Mouse (Mus musculus) midbrain, embryonic 12.5 days (tissue): ENCODE results near the gene Gpr183. TPM values are rescaled to one million over a fixed set of nuclear protein-coding genes. Genes with fewer than 3 reads are reported as not detected.

Experiments
- ATAC-seq: fragments of 200-750 bp; cut with Nextera tagmentation; 2 replicates; pipeline ENCODE4 v1.8.0; 2017; ENCODE audit warnings: low read depth, moderate TSS enrichment, moderate library complexity; ENCODE audit not compliant: low FRiP score
- H3K27ac ChIP-seq: fragments of 300-500 bp; sonication (generic); replicated peaks from 2 replicates; pipeline ENCODE4 v1.5.1; 2016; ENCODE audit warnings: mild to moderate bottlenecking
- H3K27me3 ChIP-seq: fragments of 300-500 bp; sonication (generic); 2 replicates; pipeline ENCODE4 v1.6.1; 2016; ENCODE audit warnings: mild to moderate bottlenecking
- H3K36me3 ChIP-seq: fragments of 300-500 bp; sonication (generic); 2 replicates; pipeline ENCODE4 v1.6.1; 2016
- H3K4me1 ChIP-seq: fragments of 300-500 bp; sonication (generic); 2 replicates; pipeline ENCODE4 v1.6.1; 2016
- H3K4me2 ChIP-seq: fragments of 300-500 bp; sonication (generic); replicated peaks from 2 replicates; pipeline ENCODE4 v1.6.1; 2016; ENCODE audit warnings: mild to moderate bottlenecking, moderate library complexity
- H3K4me3 ChIP-seq: fragments of 300-500 bp; sonication (generic); 2 replicates; pipeline ENCODE4 v1.5.1; 2016; ENCODE audit warnings: mild to moderate bottlenecking
- H3K9ac ChIP-seq: fragments of 300-500 bp; sonication (generic); replicated peaks from 2 replicates; pipeline ENCODE4 v1.6.1; 2016; ENCODE audit warnings: mild to moderate bottlenecking, moderate library complexity
- H3K9me3 ChIP-seq: fragments of 300-500 bp; sonication (generic); 2 replicates; pipeline ENCODE4 v1.6.1; 2016; ENCODE audit warnings: mild to moderate bottlenecking
- WGBS: fragments of 180-500 bp; shearing (Covaris S2); methylation state at CpG from one replicate; pipeline ENCODE4 v1.1.7; 2016; 5-methylcytosine and 5-hydroxymethylcytosine counted together
- polyA plus RNA-seq: library from polyadenylated mRNA; unstranded; fragments of >200 nt; fragmentation: Nextera tagmentation; extraction: Ambion mirVana; gene quantifications from 2 replicates; pipeline ENCODE4 v1.2.1, GENCODE M21; 2016

The Gpr183 gene
- polyA plus RNA-seq, 1 experiment from 2014 or later, result 1.2 TPM

DNA sequence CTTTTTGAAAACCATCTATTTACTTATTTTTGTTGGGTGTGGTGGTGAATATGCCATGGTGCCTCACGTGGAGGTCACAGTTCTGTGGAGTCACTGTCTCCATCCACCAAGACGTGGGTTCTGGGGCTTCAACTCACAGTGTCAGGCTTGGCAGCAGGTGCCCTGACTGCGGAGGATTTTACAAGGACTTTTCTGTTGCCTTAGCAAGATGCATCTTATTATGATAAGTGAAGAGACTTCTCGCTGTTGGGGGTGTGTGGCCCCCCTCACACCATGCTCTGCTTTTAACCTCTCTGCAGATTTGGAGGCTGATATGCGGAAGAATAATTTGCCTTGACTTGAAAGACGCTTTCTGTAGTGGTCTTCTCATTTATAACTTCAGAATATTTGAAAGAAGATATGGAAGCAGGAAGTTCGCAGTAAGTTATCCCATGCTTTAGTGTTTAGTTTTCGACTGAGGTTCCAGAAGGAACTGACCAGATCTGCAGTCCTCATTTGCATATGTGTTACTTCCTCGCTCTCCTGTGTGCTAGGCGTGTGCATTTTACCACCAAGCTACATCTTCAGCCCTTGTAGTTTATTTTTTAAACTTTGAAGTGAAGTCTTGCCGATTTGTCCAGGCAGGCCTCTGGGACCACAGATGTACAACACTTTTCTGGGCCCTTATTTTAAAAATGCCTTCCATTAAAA is 57.9 kb downstream of the Gpr183 start:
- ATAC-seq, result no peak
- 95% methylated on average over 11 of the region's 11 CpGs for WGBS
- no peak overlapping the region for H3K27ac ChIP-seq
- H3K9ac ChIP-seq, result no peak overlapping the region
- H3K27me3 ChIP-seq, result no peaks in the 10 kb centered on the region
- H3K4me1 ChIP-seq, result no peaks in the 10 kb centered on the region
- H3K9me3 ChIP-seq, result no peaks in the 10 kb centered on the region
- peaks cover 58% of the 10 kb centered on the region for H3K36me3 ChIP-seq
- no peak overlapping the region for H3K4me3 ChIP-seq
- H3K4me2 ChIP-seq, result no peak overlapping the region

DNA sequence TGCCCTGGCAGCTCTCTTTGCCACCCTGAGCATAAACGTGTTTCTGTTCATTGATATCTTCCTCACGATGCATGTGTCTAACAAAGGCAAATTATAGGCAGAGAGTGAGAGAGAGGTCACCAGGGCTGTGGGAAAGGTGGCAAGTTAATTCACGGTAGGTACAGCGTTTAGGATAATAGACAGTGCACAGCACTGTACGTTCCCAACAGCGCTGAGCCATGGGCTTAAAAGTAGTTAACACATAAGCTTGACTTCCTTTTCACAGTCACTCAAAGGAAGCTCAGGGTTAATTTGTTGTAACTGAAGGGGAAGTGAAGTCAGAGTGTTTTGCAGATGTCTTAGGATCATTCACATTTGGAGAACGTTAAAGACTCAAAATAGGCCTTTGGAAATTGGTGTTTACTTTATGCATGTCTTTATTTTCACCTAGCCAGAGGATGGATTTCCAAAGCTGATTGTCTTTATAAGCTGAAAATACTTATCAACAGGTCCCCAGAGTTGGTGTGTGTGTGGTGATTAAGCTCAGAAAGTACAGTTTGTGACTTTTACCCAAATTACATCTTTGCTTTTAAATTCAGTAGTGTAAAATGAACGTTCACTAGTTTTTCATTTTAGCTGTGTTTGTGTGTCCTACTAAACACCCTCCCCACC is 58.5 kb downstream of the Gpr183 start:
- H3K4me3 ChIP-seq, result no peak overlapping the region
- ATAC-seq, result no peak
- H3K36me3 ChIP-seq, result peaks cover 51% of the 10 kb centered on the region
- WGBS, result 93% methylated on average over 8 of the region's 8 CpGs
- no peak overlapping the region for H3K4me2 ChIP-seq
- no peaks in the 10 kb centered on the region for H3K27me3 ChIP-seq
- H3K9ac ChIP-seq, result no peak overlapping the region
- no peak overlapping the region for H3K27ac ChIP-seq
- no peaks in the 10 kb centered on the region for H3K9me3 ChIP-seq
- H3K4me1 ChIP-seq, result no peaks in the 10 kb centered on the region

GRCm38 (mm10) chr14:121904754-121905153 is 60.2 kb downstream of the Gpr183 start:
- no peak for ATAC-seq
- peaks cover 37% of the 10 kb centered on the region for H3K36me3 ChIP-seq
- H3K4me2 ChIP-seq, result no peak overlapping the region
- H3K9ac ChIP-seq, result no peak overlapping the region
- no peaks in the 10 kb centered on the region for H3K4me1 ChIP-seq
- H3K4me3 ChIP-seq, result no peak overlapping the region
- no peaks in the 10 kb centered on the region for H3K9me3 ChIP-seq
- H3K27ac ChIP-seq, result no peak overlapping the region
- H3K27me3 ChIP-seq, result no peaks in the 10 kb centered on the region
- WGBS, result 72% methylated on average over 3 of the region's 3 CpGs

- Histone ChIP-seq H3K27ac (no peak overlapping the region), H3K9me3 (no peaks in the 10 kb centered on the region), H3K36me3 (peaks cover 28% of the 10 kb centered on the region), H3K4me2 (no peak overlapping the region), H3K4me1 (no peaks in the 10 kb centered on the region), H3K9ac (no peak overlapping the region), H3K4me3 (no peak overlapping the region), H3K27me3 (no peaks in the 10 kb centered on the region)
- WGBS, result 93% methylated on average over 6 of the region's 7 CpGs
- ATAC-seq, result no peak
Observed at GRCm38 (mm10) chr14:121903381-121903876, 61.6 kb downstream of the Gpr183 start.

Other genes with a start within 250 kb of the Gpr183 start
- 5.4 and 5.5 TPM in 2 replicates for gene Dock9, start 167.4 kb downstream of the Gpr183 start, polyA plus RNA-seq
- gene Ubac2, start 86.6 kb downstream of the Gpr183 start, polyA plus RNA-seq, result 58.9 and 59.2 TPM in 2 replicates
- gene Gpr18, start 49.4 kb downstream of the Gpr183 start, polyA plus RNA-seq, result 0.23 and 0.35 TPM in 2 replicates
- not detected in 2 replicates for gene Timm8a2, start 69.5 kb upstream of the Gpr183 start, polyA plus RNA-seq
- gene Tm9sf2, start 141.8 kb upstream of the Gpr183 start, polyA plus RNA-seq, result 120 and 122 TPM in 2 replicates
- gene Clybl, start 216.5 kb upstream of the Gpr183 start, polyA plus RNA-seq, result 19.4 and 34.6 TPM in 2 replicates